8 mouse cellular contexts compared by ENCODE assay signal in the genomic region with DNA sequence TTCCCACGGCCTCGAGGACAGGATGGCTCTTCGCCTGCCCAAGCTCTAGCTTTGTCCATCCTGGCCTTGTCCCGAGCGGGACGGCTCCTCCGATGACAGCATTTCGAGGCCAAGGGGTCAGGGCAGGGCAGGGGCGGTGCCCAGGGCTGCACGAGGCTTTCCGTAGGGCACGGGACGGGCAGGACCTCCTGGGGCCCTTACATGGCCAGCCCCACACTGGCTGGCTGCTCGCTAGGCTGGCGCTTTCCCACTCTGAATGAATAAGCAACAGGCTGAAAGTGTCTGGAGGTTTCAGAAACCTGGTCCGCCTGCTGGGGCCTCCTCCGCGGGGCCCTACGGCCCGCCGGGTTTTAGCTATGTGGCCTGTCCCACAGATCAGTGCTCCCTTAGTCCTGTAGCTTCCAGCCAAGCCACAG. TPM values are rescaled to one million over a fixed set of nuclear protein-coding genes. Genes with fewer than 3 reads are reported as not detected.
A peak's percentile ranks its signal among the peaks of the same experiment; 100 is the strongest.
DNase-seq lines count a peak whose midpoint lies in the region; ATAC-seq and TF ChIP-seq lines count a peak whose summit lies in the region.

A gene (minus strand): TSS at position 243 of the 416 bp plus-strand sequence.

- no peak within 1 kb of the TSS for H3K27ac ChIP-seq in CH12.LX (ENCODE audit: insufficient read depth, low read depth)
- H3K27ac ChIP-seq in forebrain, embryonic 14.5 days (ENCODE audit: low read depth, low read length) = peak within 1 kb of the TSS; percentile 52; the same call in 1 of the 2 replicates
- no peak within 1 kb of the TSS; the same call in 1 of the 2 replicates for H3K27ac ChIP-seq in midbrain, embryonic 11.5 days (ENCODE audit: low read depth, low read length)

- H3K9ac ChIP-seq in CH12.LX (ENCODE audit: insufficient read depth, low read depth) = no peak within 1 kb of the TSS
- peak within 1 kb of the TSS; percentile 58 for H3K9ac ChIP-seq in forebrain, embryonic 14.5 days (ENCODE audit: low read length)
- H3K9ac ChIP-seq in midbrain, embryonic 11.5 days (ENCODE audit: low read length) = peak within 1 kb of the TSS; percentile 41

- no peak within 1 kb of the TSS for H3K4me3 ChIP-seq in CH12.LX (replicated peaks in 1 of 3; ENCODE audit: low read depth in 2 of 3, low read length in 2 of 3, poor library complexity in 1 of 3)
- peak within 1 kb of the TSS; percentile 35 for H3K4me3 ChIP-seq in forebrain, embryonic 14.5 days (ENCODE audit: low read depth, low read length)
- peak within 1 kb of the TSS; percentile 34 for H3K4me3 ChIP-seq in midbrain, embryonic 11.5 days (ENCODE audit: low read depth, low read length)

- peaks cover 0 to 3% of the 10 kb centered on the region in 2 experiments; a peak in 1 of 4 replicates for H3K4me1 ChIP-seq in CH12.LX (ENCODE audit: control insufficient read depth in 1 of 2, insufficient read depth in 2 of 2)
- H3K4me1 ChIP-seq in forebrain, embryonic 14.5 days (ENCODE audit: control insufficient read depth, insufficient read depth, low read length) = peaks cover 38% of the 10 kb centered on the region
- H3K4me1 ChIP-seq in midbrain, embryonic 11.5 days (ENCODE audit: control insufficient read depth, insufficient read depth, low read length) = peaks cover 21% of the 10 kb centered on the region

- intact Hi-C loops in heart, postnatal 36 days (cut with DNase I) = no loop called here

- H3K4me2 ChIP-seq in CH12.LX (ENCODE audit: insufficient read depth, low read depth, poor library complexity, severe bottlenecking) = no peak within 1 kb of the TSS
- peak within 1 kb of the TSS; percentile 58 for H3K4me2 ChIP-seq in forebrain, embryonic 14.5 days (ENCODE audit: low read length)
- peak within 1 kb of the TSS; percentile 59 for H3K4me2 ChIP-seq in midbrain, embryonic 11.5 days

- TF ChIP-seq CTCF in CH12.LX (conservative IDR thresholded peaks at IDR 0.05 in 1 of 2, IDR thresholded peaks at IDR 0.05 in 1 of 2; ENCODE audit: low read depth in 2 of 2, low read length in 2 of 2) = no peak

- H3K9me3 ChIP-seq in CH12.LX (replicated peaks; ENCODE audit: low read length) = peaks cover 11% of the 10 kb centered on the region
- H3K9me3 ChIP-seq in forebrain, embryonic 14.5 days (replicated peaks; ENCODE audit: control insufficient read depth, low read length) = no peaks in the 10 kb centered on the region
- H3K9me3 ChIP-seq in midbrain, embryonic 11.5 days (ENCODE audit: control insufficient read depth, low read length) = no peaks in the 10 kb centered on the region

- TF ChIP-seq RAD21 in CH12.LX (IDR thresholded peaks at IDR 0.05; ENCODE audit: low read depth, low read length) = no peak

- ATAC-seq in forebrain, embryonic 14.5 days = peak; percentile 38
- ATAC-seq in midbrain, embryonic 11.5 days (ENCODE audit: low FRiP score) = peak; percentile 62
- no peak for ATAC-seq in megakaryocyte progenitor cell, adult 5-6 weeks (replicated peaks; ENCODE audit: poor library complexity)

- H3K36me3 ChIP-seq in CH12.LX (replicated peaks in 1 of 2; ENCODE audit: control insufficient read depth in 1 of 2, insufficient read depth in 1 of 2, low read length in 1 of 2) = no peaks in the 10 kb centered on the region
- no peaks in the 10 kb centered on the region for H3K36me3 ChIP-seq in forebrain, embryonic 14.5 days (ENCODE audit: control insufficient read depth, insufficient read depth, low read length)
- H3K36me3 ChIP-seq in midbrain, embryonic 11.5 days (ENCODE audit: control insufficient read depth, insufficient read depth, low read length) = no peaks in the 10 kb centered on the region

- TF ChIP-seq EP300 in CH12.LX (IDR thresholded peaks at IDR 0.05; ENCODE audit: low read length) = no peak

- TF ChIP-seq POLR2A in CH12.LX (IDR thresholded peaks at IDR 0.05; ENCODE audit: low read depth, low read length) = no peak

- dilution Hi-C loops in CH12.LX (cut with MboI; ENCODE audit: extremely low pct_ligation_motif_present, extremely low pct_unique_long_range_greater_than_20kb, low sequenced_read_pairs) = no loop called here

- no peak for DNase-seq in CH12.LX (ENCODE audit: extremely low read depth)
- DNase-seq in adrenal gland, adult (ENCODE audit: inconsistent age in 2 of 2, low spot score in 1 of 2) = peak; percentile 59 to 86
- peak; percentile 82 for DNase-seq in forebrain, embryonic 14.5 days (ENCODE audit: low spot score)
- peak; percentile 63 to 72 for DNase-seq in heart, postnatal 36 days
- no peak for DNase-seq in large intestine, adult 2 months (ENCODE audit: low read depth, low spot score)
- DNase-seq in midbrain, embryonic 11.5 days (ENCODE audit: low spot score, missing footprints) = peak; percentile 96
- DNase-seq in urinary bladder, postnatal 36 days (ENCODE audit: low spot score in 2 of 2) = peak; percentile 54 to 78

- peaks cover 14% of the 10 kb centered on the region for H3K27me3 ChIP-seq in CH12.LX (replicated peaks)
- H3K27me3 ChIP-seq in forebrain, embryonic 14.5 days (replicated peaks; ENCODE audit: control insufficient read depth, insufficient read depth, low read length) = peaks cover 24% of the 10 kb centered on the region
- H3K27me3 ChIP-seq in midbrain, embryonic 11.5 days (ENCODE audit: control insufficient read depth, insufficient read depth, low read length) = peaks cover 21% of the 10 kb centered on the region

- in situ Hi-C loops in CH12.LX (cut with MboI; ENCODE audit: low pct_ligation_motif_present, low pct_unique_long_range_greater_than_20kb, low sequenced_read_pairs) = no loop called here

- WGBS in forebrain, embryonic 14.5 days = under 1% methylated on average over 21 of the region's 21 CpGs
- 6% methylated on average over 21 of the region's 21 CpGs for WGBS in large intestine, adult 2 months
- WGBS in midbrain, embryonic 11.5 days = under 1% methylated on average over 21 of the region's 21 CpGs

- H3K79me2 ChIP-seq in CH12.LX (replicated peaks; ENCODE audit: control insufficient read depth, extremely low read depth, insufficient read depth, poor library complexity, severe bottlenecking) = no peaks in the 10 kb centered on the region

TF ChIP-seq in CH12.LX, 34 proteins besides CTCF, POLR2A, EP300 and RAD21:
- TF ChIP-seq PAX5 (IDR thresholded peaks at IDR 0.05; ENCODE audit: low read length) (no peak), JUND (conservative IDR thresholded peaks at IDR 0.05; ENCODE audit: low read depth, low read length) (no peak), MAX (IDR thresholded peaks at IDR 0.05; ENCODE audit: low read length) (no peak), NRF1 (IDR thresholded peaks at IDR 0.05; ENCODE audit: low read depth, low read length) (no peak), NELFE (IDR thresholded peaks at IDR 0.05; ENCODE audit: low read depth, low read length) (no peak), SIN3A (IDR thresholded peaks at IDR 0.05; ENCODE audit: low read length) (no peak), USF1 (IDR thresholded peaks at IDR 0.05; ENCODE audit: low read depth, low read length) (no peak), IRF4 (IDR thresholded peaks at IDR 0.05; ENCODE audit: low read depth, low read length) (peak; percentile 38; the same call in 1 of the 2 replicates), TBP (conservative IDR thresholded peaks at IDR 0.05; ENCODE audit: low read depth, low read length) (no peak), CHD1 (IDR thresholded peaks at IDR 0.05; ENCODE audit: low read depth, low read length) (no peak), JUN (IDR thresholded peaks at IDR 0.05; ENCODE audit: insufficient read depth, low read depth, low read length) (no peak), ETS1 (conservative IDR thresholded peaks at IDR 0.05; ENCODE audit: low read depth, low read length) (0 out of 2 replicates have a peak, but pooled peaks have one; percentile 6), BHLHE40 (IDR thresholded peaks at IDR 0.05; ENCODE audit: low read depth, low read length) (peak; percentile 71)

RNA-seq across cellular contexts. Expression of the gene that starts here (rescaled TPM):
- not detected in 2 replicates for total RNA-seq in CH12.LX (2012; rRNA removed)
- total RNA-seq in CH12.LX (2014; rRNA removed) = not detected in 2 replicates
- polyA plus RNA-seq in CH12.LX (2012; ENCODE audit: insufficient read length, low read depth) = not detected in 2 replicates
- polyA plus RNA-seq in forebrain, embryonic 14.5 days (2014; fragmentation: Nextera tagmentation; extraction: Ambion mirVana) = 9.2 and 11.1 TPM in 2 replicates
- 10 to 100 TPM; 29.6 TPM for total RNA-seq in heart, postnatal 36 days (2021)
- polyA plus RNA-seq in large intestine, adult 2 months (2012; rRNA removed) = 16.2 and 16.7 TPM in 2 replicates
- 9.9 TPM in 2 replicates for polyA plus RNA-seq in midbrain, embryonic 11.5 days (2014; fragmentation: Nextera tagmentation; extraction: Ambion mirVana)
- total RNA-seq in megakaryocyte progenitor cell, adult 5-6 weeks (2015) = not detected in 2 replicates
- not detected in 2 replicates for total RNA-seq in megakaryocyte progenitor cell, adult 5-6 weeks (2017)

Comparison
In these comparisons a context has a peak if more than half of its experiments do, and no peak if none do; other contexts are left out.
1. RNA of the gene that starts here (total RNA-seq): 29.6 TPM in heart, postnatal 36 days; not detected in CH12.LX and not detected in megakaryocyte progenitor cell, adult 5-6 weeks; every median in the first group is over 10 times any median in the second.
2. RNA of the gene that starts here (polyA plus RNA-seq): 16.2 to 16.7 TPM in large intestine, adult 2 months, 9.9 TPM in midbrain, embryonic 11.5 days and 9.2 to 11.1 TPM in forebrain, embryonic 14.5 days; not detected in CH12.LX; every median in the first group is over 10 times any median in the second.
3. DNase-seq: peak in adrenal gland, adult (2 of 2), forebrain, embryonic 14.5 days (single experiment), heart, postnatal 36 days (2 of 2), midbrain, embryonic 11.5 days (single experiment) and urinary bladder, postnatal 36 days (2 of 2); none in CH12.LX (single experiment) and large intestine, adult 2 months (single experiment).
4. H3K4me3 ChIP-seq: peak in forebrain, embryonic 14.5 days (single experiment) and midbrain, embryonic 11.5 days (single experiment); none in CH12.LX (0 of 3).